Mouse (Mus musculus): Measurements from ENCODE around the gene Uqcrc1.

The Uqcrc1 gene

DNA sequence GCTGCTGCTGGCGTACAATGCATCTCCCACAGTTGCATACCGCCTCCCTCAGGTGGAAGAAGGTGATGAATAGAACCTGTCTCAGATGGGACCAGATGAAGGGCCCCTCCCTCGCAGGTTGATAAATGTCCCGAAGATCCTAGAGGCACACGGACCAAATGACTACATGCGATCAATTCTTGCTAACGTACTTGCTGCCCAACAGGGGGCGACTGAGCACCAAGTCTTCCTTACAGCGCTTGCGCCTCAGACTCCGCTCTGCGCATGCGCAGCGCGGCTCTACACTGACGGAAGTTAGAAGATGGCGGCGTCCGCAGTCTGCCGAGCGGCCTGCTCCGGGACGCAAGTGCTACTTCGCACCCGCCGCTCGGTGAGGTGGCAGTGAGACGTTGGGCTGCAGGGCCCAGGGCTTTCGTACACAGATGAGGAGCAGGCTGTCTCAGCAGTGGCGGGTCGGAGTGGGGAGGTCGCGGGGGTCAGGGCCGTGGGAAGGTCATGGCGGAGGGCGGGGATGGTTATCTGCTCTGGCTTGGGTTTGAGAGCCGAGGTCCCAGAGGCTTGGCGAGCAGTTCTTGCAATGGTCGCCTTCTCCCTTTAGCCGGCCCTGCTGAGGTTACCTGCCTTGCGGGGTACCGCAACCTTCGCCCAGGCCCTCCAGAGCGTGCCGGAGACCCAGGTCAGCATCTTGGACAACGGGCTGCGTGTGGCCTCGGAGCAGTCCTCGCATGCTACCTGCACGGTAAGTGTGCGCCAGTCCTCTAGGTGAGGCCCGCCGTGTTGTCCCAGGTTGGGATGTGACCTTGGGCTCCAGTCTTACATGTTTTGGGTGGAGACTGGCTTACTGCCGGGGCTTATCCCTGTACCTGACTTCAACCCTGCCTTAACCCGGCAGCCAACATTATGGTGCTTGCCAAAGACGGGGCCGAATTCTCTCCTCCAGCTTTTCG lies at the start of gene Uqcrc1:
Gene Uqcrc1 (plus strand): TSS at position 216 of the 947 bp plus-strand sequence.
- DNase-seq (ENCODE audit: low read depth, low spot score) = peak; percentile 90

GRCm38 (mm10) chr9:108912308-108912707 lies 24.1 kb upstream of the Uqcrc1 start:
- DNase-seq (ENCODE audit: low read depth, low spot score) = no peak

DNA sequence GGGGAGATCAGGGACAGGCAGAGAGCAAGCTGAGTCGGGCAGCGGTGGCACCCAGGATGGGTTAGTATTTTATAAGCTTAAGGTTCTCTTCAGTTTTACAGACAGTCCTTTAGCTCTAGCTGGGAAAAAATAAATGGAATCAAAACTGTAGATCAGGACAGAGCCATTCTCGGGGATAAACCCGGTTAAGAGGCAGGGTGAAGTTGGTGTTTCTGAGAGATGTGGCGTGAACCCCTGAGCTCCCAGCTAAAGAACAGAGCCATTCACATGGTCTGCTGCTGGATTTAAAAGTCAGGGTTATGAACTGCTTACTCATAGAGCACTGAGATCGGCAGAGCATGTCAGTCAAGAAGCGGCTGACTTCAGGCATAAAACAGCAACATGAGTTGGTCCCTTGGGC lies 23.3 kb upstream of the Uqcrc1 start:
- no peak for DNase-seq (ENCODE audit: low read depth, low spot score)

DNA sequence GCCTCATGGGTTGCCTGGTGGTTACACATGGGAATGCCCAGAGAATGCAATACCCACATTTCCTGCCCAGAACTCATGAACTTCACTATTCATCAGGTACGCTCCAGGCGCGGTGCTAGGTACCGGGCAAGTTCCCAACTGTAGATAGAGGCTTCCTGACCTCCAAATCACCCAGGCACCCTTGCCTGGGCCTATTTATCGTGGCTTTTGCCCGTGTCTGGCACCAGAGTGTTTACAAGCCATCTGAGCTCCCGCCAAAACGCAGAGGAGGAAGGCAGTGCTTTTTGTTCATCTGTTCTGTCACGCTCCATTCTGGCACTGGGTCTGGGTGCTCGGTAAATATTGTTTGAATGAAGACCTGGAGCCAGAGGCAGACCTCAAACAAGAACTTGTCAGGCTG lies 22.8 kb upstream of the Uqcrc1 start:
- no peak for DNase-seq (ENCODE audit: low read depth, low spot score)

DNA sequence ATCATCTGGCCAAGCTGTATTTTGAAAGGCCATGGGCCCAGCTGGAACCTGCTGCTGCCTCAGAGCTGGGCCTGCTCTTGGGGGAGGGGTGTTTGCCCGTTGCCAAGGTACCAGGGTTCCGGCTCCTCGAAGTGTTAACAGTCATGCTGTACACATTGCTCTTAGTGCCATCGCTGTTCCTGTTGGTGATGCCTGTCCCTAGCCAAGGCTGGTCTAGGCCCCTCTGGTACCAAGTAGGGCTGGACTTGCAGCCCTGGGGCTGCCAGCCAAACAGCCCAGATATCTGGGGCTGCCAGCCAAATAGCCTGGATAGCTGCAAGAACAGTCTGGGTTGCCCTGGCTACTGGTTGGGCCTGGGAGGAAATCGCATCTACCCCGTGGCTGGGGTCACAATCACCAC lies 21.9 kb upstream of the Uqcrc1 start, which contains the start of gene Tmem89:
Gene Tmem89 (plus strand): TSS at position 129 of the 400 bp plus-strand sequence.
- peak; percentile 37 for DNase-seq (ENCODE audit: low read depth, low spot score)

DNA sequence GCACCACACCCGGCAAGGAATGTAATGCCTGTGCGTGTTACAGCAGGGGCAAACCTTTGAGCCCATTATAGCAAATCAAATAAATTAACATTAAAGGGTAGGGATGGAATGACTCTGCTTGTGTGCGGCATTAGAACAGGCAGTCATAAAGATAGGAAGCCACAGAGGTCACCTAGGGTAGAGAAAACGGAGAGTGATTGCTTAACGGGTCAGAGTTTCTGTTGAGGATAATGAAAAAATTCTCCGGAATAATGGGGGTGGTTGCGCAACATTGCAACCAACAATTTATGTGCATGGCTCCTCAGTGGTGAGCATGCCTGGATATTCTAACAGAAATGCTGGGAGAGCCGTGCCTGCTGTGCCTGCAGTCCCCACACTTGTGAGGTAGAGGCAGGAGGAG lies 10.5 kb upstream of the Uqcrc1 start:
- DNase-seq (ENCODE audit: low read depth, low spot score) = no peak

DNA sequence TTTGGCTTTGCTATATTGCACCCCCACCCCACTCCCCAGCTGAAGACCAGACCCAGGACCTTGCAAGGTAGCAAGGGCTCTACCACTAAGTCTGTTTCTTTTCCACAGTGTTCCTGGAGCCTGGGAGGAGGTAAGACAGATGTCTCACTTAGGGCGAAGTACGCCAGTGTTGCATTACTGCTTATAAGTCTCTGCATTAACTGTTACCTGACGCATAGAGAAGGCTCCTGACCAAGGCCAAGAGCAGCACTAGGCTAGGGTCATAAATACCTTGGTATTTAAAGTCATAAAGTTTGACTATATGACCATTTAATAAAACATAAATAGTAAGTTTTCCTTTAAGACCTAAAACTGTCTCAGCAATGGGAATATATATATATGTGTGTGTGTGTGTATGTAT lies 8.0 kb upstream of the Uqcrc1 start:
- no peak for DNase-seq (ENCODE audit: low read depth, low spot score)

- no peak for DNase-seq (ENCODE audit: low read depth, low spot score)
These were observed 442 bp upstream of the Uqcrc1 start for GRCm38 (mm10) chr9:108935991-108936390.

GRCm38 (mm10) chr9:108945111-108945510 lies 8.7 kb downstream of the Uqcrc1 start:
- DNase-seq (ENCODE audit: low read depth, low spot score) = no peak

- no peak for DNase-seq (ENCODE audit: low read depth, low spot score)
These were observed 9.2 kb downstream of the Uqcrc1 start for GRCm38 (mm10) chr9:108945608-108946007.

- no peak for DNase-seq (ENCODE audit: low read depth, low spot score)
These were observed 13.0 kb downstream of the Uqcrc1 start for GRCm38 (mm10) chr9:108949231-108949966.

GRCm38 (mm10) chr9:108949967-108950728 lies 13.7 kb downstream of the Uqcrc1 start:
- no peak for DNase-seq (ENCODE audit: low read depth, low spot score)

DNA sequence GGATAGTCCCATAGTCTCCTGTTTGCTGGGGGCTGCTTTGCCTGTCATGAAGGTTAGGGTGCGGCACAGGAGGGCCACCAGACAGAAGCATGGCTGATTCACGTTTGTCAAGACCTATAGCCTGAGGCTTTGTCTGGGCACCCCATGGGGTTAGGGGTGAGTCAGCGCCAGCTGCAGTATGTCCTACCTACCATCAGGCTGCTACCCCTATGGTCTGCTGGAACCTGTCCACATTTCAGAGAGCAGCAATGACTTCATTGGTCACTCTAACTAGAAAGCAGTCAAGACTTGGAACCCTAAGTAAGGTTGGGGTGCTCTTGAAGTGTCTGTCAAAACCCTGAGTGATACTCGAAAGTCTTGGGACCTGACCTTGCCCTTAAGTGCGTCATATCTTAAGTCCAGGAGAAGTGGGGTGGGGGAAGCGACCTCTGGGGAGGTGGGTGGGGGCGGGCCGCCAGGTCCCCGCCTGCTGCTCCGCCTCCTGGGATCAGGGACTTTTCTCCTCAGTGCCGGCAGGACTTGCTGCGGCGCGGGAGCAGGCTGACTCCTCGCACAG lies 16.7 kb downstream of the Uqcrc1 start, which contains the start of gene Col7a1:
Gene Col7a1 (plus strand): TSS at position 506 of the 556 bp plus-strand sequence.
- DNase-seq (ENCODE audit: low read depth, low spot score) = no peak

DNA sequence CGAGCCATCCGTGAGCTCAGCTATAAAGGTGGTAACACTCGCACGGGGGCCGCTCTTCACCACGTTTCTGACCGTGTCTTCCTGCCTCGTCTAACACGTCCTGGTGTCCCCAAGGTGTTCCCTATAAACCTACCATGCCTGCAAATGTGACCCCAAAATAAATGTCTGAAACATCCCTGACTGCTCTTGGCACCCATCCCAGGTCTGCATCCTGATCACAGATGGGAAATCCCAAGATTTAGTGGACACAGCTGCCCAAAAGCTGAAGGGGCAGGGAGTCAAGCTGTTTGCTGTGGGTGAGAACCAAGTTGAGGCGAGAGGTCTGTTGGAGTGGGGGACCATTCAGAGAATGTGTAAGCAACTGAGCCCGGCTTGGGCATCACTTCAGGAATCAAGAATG lies 18.8 kb downstream of the Uqcrc1 start:
- no peak for DNase-seq (ENCODE audit: low read depth, low spot score)

- DNase-seq (ENCODE audit: low read depth, low spot score) = no peak
These were observed 19.4 kb downstream of the Uqcrc1 start for GRCm38 (mm10) chr9:108955846-108956245.

DNA sequence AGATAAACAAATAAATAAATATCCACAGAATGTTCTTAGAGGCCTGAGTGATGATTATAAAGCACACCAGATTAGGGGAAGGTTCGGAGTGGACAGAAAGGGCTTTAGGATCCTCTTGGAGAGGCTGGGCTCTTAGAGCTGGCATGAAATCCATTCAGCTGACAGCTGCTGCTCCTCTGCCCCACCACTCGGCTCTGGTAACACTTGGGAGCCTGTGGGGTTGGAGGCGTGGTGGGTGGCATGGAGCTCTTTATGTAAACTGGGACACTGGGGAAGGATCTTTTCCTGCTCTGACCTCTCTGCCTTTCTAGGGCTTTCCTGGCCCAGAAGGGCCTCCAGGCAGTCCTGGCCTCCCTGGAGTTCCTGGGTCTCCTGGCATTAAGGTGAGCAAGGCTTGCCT lies 27.1 kb downstream of the Uqcrc1 start:
- no peak for DNase-seq (ENCODE audit: low read depth, low spot score)

GRCm38 (mm10) chr9:108964338-108964737 lies 27.9 kb downstream of the Uqcrc1 start:
- no peak for DNase-seq (ENCODE audit: low read depth, low spot score)

DNA sequence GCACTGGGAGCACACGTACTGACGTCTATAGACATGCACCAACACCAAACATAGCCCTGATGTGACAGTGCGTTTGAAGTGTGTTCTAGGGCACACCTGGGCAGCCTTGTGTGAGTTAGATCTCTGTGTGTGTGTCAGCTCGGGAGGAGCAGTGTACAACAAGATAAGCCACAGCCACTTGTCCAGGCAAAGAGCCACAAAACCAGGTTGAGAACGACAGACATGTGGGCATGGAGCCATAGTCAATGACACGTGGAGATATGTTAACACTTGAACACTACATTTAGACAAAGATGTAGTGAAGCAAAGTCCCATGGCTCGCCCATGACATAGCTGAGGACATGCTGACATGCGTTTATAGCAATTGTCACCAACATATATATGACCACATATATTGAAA lies 34.2 kb downstream of the Uqcrc1 start:
- no peak for DNase-seq (ENCODE audit: low read depth, low spot score)

DNA sequence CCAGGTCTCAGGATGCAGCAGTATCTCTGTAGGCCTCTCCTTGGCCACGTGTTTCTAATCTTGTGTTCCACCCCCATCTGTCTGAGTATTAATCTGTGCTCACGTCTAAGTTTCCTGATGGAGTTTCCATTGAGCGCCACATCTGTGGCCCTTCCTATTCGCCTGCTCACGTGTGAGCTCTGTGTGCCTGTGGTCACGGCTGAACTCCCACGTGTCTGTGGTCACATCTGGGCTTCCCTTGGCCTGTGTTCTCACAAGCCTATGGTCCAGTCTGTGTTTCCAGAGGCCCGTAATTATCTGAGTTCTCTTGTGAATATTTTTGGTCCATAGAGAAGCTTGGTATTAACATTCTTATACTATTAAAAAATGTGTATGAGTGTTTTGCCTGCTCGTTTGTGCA lies 40.0 kb downstream of the Uqcrc1 start:
- no peak for DNase-seq (ENCODE audit: low read depth, low spot score)

DNA sequence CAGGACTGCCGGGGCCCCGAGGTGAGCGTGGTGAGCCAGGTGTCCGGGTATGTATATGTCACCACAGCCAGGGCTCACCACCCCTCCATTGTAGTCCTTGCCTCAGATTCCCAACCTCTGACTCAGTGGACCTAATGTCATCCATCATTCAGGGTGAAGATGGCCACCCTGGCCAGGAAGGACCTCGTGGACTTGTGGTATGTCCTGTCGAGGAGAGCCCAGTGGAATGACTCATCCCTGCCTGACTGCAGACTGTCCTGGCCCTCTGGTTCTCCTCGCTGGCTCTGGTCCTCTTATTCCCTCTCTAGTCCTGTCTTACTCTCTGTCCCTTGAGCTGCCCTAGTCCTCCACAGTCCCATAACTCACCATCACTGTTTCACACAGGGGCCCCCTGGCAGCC lies 41.5 kb downstream of the Uqcrc1 start:
- DNase-seq (ENCODE audit: low read depth, low spot score) = no peak

- no peak for DNase-seq (ENCODE audit: low read depth, low spot score)
These were observed 46.1 kb downstream of the Uqcrc1 start for GRCm38 (mm10) chr9:108982498-108982897.

Measured in brain, embryonic 18.5 days (tissue).